Mouse (Mus musculus): ENCODE measurements at regions not wholly inside any gene's neighbourhood (a gene's known extent, or its start where the extent isn't known, plus 50 kb on each side); places are given as distances from the start of the nearest gene placed in this dataset.

- TF ChIP-seq ZC3H11A (IDR thresholded peaks at IDR 0.05; ENCODE audit: low read depth, low read length) = no peak
- no peak for TF ChIP-seq CTCF (conservative IDR thresholded peaks at IDR 0.05 in 1 of 2, IDR thresholded peaks at IDR 0.05 in 1 of 2; ENCODE audit: low read depth in 2 of 2, low read length in 2 of 2)
- TF ChIP-seq JUND (conservative IDR thresholded peaks at IDR 0.05; ENCODE audit: low read depth, low read length) = no peak
- no peak for TF ChIP-seq KAT2A (IDR thresholded peaks at IDR 0.05; ENCODE audit: insufficient replicate concordance, low read length)
- no peak for TF ChIP-seq MAFK (IDR thresholded peaks at IDR 0.05; ENCODE audit: insufficient replicate concordance, low read length)
- TF ChIP-seq MXI1 (IDR thresholded peaks at IDR 0.05; ENCODE audit: low read depth, low read length) = no peak
- TF ChIP-seq POLR2A (IDR thresholded peaks at IDR 0.05; ENCODE audit: low read depth, low read length) = no peak
- TF ChIP-seq E2F4 (IDR thresholded peaks at IDR 0.05; ENCODE audit: insufficient replicate concordance, low read depth, low read length) = no peak
Observed at GRCm38 (mm10) chr17:45882682-45883081, 149.0 kb upstream of the 1600014C23Rik start.

Measured in CH12.LX (cell line).